Mouse (Mus musculus): Measurements from ENCODE around the gene Ppp4c.

Ppp4c gene

DNA sequence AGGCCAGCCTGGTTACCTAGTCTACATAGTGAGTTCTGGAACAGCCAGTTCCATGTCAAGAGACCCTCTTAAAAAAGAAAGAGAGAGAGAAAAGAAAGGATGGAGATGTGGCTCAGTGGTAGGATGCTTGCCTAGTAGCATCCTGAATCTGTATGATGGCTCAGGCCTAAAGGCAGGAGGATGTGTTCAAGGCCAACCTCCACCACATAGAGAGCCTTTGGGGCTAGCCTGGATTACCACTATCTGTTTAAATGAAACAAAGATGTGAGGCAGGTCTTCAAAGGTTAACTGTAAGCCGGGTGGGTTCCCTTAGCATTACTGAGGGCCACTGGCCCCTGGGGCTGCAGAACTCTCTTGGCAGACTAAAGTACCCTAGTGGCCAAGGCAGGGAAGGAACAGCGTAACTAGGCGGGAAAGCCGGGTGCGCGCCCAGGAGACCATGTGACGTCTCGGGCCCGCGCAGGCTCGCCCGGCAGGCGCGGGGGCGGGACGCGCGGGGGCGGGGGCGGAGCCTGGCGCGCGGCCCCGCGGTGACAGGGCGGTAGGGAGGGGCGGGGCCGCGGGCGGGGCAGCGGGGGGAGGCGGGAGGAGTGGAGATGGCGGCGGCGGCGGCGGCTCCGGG, 33.1 kb downstream of the Ppp4c start, which contains the start of gene Mapk3:
Gene Mapk3, plus strand, starts transcription at position 552 of the 622 bp plus-strand sequence.
- DNase-seq (ENCODE audit: low spot score in 2 of 2): peak; percentile 84 to 92

DNA sequence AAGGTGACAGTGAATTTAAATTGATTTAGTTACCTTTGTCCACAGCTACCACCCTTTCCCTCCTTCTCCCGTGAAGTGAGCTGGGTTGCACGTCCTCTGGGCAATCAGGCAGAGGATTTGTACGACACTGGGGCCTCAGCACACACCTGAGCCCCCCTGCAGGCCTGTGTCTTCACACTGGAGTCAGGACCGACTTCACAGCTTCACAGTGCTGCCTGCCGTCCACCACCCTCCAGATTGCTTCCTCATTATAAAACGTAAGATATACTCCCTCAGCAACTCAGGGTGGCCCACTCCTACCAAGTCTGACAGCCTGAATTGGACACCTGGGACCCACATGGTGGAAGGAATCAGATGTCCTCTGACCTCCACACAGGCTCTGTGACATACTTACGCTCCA, 33.8 kb downstream of the Ppp4c start:
- no peak for DNase-seq (ENCODE audit: low spot score in 2 of 2)

DNA sequence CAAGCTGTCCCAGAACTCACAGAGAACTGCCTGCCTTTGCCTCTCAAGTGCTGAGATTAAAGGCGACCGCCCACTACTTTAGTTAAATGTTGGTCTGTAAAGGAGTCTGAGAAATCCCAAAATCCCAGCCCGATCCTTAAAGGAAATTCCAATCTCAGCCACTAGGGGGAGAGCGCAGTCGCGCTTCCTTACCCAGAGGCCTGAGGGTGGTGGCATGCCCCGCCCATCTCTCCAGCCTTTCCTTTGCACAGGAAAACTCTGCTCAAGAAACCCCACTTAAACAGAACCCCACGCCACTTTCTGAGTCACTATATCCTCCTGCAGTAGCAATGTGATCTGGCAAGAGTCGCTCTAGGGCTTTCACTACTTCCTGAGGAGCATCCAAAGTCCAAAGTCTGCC, 37.4 kb downstream of the Ppp4c start:
- DNase-seq (ENCODE audit: low spot score in 2 of 2): peak; percentile 66 to 78

DNA sequence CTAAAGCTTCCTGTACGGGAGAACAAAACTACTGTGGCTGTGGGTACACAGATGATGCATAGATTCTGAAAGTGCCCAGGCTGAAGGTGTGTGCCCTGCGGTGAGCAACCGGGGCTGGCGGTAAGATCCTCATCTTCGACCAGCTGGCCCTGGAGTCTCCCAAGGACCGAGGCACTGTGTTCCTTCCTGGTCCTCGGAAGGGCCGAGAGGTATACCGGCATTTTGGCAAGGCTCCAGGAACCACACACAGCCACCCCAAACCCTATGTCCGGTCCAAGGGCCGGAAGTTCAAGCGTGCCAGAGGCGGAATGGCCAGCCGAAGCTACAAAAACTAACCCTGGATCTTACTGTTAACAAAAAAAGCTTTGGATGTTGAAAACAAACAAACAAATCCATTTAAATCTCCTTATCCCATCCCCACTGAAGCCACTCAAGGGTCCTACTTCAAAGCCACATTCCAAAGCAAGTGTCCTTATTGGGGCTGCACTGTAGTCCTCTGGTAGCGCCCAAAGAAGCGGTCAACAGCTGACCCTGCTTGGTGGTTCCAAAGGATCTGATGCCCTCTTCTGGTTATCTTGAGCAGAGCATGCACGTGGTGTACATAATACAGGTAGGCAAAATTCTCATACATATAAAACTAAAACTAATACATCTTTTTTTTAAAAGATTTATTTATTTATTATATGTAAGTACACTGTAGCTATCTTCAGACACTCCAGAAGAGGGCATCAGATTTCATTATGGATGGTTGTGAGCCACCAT, 42.5 kb downstream of the Ppp4c start:
- no peak for DNase-seq (ENCODE audit: low spot score in 2 of 2)

DNA sequence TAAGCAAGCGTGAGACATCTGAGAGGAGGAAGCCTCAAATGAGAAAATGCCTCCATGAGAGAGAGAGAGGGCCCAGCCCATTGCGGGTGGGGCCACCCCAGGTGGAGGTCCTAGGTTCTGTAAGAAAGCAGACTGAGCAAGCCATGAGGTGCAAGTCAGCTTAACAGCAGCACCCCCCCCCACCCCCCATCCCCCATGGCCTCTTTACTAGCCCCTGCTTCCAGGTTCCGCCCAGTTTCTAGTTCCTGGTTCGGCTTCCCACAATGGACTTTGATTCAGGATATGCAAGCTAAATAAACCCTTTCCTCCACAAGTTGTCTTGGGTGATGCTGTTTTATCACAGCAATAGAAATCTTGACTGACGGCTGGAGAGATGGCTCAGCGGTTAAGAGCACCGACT, 43.5 kb downstream of the Ppp4c start:
- DNase-seq (ENCODE audit: low spot score in 2 of 2): no peak

DNA sequence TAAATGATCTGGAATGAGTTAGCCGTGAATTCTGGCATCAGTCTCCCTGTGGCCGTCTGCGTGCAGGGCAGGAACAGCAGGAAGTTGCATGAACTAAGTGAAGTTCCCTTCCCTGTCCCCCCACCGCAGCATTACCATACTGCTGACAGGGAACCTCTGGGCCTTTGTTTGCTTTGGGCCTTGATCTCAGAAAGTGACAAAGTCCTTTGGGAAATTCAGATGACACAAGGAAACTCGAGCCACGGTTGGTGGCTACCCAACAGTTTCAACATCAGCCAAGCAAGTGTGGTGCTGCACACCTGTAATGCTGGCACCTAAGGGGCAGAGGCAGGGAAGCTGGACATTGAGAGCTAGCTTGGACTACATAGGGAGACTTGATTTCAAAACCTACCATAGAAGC, 45.5 kb downstream of the Ppp4c start:
- no peak for DNase-seq (ENCODE audit: low spot score in 2 of 2)

DNA sequence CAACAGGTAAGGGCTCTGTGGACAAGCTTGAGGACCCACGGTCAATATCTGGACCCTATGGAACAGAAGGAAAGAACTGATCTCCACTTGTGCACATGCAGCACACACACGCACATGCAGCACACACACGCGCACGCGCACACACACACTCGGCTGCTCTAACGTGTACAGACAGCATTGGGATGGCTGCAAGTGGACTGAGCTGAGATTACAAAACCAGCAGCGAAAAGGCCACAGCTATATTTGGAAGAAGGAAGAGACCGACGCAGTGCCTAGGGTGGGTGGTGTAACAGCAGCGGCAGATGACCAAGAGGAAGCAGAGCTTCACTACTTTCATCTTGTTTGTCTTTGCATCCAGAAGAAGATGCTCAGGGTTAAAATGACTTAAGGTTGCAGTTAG, 46.2 kb downstream of the Ppp4c start:
- no peak for DNase-seq (ENCODE audit: low spot score in 2 of 2)

DNA sequence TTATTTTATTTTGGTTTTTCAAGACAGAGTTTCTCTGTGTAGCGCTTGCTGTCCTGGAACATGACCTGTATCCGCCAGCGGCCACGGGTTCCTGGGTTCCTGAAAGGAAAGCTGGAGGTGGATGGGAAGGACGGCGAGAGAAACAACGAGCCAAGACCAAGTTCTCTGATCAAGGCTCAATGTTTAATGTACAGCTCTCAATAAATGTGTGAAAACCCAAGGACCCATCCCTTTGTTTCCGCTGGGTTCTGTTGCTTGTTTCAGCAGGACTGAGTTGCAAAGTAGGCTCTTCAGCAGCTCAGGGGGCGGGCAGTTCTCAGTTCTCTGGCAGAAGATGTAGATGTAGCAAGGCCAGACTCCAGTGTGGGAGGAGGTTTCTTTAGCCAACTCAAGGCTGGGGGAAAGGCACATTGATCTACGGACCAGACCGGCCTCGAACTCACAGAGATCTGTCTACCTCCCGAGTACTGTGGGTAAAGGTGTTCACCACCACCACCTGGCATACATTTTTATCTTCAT, 50.3 kb downstream of the Ppp4c start:
- DNase-seq (ENCODE audit: low spot score in 2 of 2): no peak

DNA sequence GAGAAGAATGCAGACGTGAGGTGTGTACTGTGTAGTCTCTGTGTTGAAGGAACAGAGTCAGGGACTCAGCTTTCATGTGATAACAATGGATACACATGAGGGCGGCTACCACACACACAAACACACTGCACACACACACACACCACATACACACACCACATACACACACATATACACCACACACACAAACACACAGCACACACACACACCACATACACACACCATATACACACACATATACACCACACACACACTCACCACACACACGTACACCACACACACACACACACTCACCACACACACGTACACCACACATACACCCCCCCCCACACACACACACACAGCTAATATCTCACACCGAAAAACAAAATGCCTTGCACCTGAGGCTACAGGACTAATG, 50.8 kb downstream of the Ppp4c start:
- DNase-seq (ENCODE audit: low spot score in 2 of 2): no peak

DNA sequence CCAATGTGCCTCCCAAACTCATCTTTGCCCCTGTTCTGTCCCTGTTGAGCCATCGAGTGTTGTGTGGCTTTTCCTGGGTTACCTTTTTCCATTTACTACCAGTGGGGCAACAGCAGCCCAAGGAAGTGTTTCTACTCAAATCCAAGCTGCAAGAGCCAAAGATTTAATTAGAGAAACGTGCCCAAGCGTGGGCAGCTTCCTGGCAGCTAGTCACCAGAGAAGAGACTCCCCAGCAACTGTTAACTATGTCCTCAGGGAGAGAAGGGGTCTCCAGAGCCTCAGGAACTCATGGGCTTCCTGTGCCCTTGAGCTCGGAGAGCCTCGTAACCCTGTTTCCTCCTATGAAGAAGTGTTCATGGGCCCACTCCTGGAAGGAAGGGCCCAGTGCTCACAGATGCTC, 51.3 kb downstream of the Ppp4c start:
- no peak for DNase-seq (ENCODE audit: low spot score in 2 of 2)

DNA sequence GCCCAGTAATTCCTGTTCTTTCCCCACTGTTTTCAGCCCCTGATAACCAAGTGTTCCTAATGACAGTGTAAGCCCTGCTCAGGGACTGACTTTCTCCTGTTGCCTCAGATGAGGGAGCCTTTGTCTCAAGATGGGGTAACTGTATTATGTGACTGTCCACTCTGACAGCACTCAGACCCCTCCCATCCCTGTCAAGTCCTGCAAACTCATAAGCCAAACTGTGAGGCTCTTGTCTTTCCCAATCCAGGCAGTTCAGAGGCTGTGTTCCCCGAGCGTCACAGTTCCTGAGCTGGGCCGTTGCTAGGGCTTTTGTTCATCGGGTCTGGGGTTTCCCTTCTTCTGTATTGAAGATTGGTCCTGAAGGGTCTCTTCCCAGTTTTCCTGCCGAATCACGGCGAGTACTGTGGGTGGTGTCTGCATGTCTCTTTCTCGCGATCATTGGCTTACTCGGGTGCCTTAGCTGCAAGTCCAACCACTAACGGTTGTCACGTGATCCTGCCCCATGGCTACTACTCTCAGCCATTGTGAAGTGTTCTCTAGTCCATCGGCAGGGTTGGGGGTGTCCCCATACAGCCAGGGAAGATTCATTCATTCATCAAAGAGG, 52.1 kb downstream of the Ppp4c start:
- no peak for DNase-seq (ENCODE audit: low spot score in 2 of 2)

DNA sequence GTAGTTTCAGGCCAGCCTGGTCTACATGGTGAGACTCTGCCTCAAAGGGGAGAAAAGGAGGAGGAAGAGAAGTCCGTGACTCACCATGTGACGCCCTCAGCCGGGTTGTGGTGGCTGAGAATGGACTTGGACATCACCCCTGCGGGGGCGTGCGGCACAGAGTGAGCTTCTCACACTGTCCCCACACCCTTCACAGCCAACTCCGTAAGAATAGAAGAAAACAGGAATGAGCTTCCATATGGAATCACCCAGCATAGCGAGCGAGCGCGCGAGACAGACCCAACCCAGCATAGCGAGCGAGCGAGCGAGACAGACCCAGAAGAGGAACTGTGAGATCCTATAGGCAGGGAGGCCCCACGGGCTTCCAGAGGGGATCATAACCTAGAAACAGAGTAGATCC, 52.7 kb downstream of the Ppp4c start:
- no peak for DNase-seq (ENCODE audit: low spot score in 2 of 2)

DNA sequence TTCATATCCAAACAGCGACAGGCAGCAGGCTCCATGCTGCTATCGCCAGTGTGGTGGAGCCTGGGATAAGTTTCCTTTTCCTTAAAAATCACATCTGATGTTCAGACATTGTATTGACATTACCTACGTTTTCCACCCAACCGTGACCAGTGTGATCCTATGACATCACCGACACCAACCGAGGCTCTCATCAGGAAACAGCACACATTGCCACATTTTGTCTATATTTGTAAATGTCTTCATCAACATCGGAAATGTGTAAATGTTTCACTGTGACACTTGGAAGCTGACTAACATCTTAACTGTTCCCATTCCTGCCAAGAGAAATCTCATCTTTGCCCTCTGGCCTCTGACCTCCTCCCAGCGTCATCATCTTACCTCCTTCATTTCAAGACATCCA, 56.2 kb downstream of the Ppp4c start:
- no peak for DNase-seq (ENCODE audit: low spot score in 2 of 2)
